Mouse (Mus musculus) layer of hippocampus, postnatal 25 days (tissue): ENCODE results near the gene Cmtm5. TPM values are rescaled to one million over a fixed set of nuclear protein-coding genes. Genes with fewer than 3 reads are reported as not detected.
"Not testable (repeated sequence)": the region's sequence is repeated elsewhere in the genome, so short reads cannot be mapped to it uniquely, and the experiment has no call there.

Experiments
- DNase-seq, 2 experiments: peaks; one replicate each; pipeline ENCODE4 v3.0.0; 2022; ENCODE audit warnings: mixed read lengths in 2 of 2, low spot score in 1 of 2; ENCODE audit errors: extremely low spot score in 1 of 2
- total RNA-seq, 2 experiments: library from RNA; stranded (reverse); gene quantifications; 2 replicates each; pipeline ENCODE4 v1.2.3; 2021

Cmtm5 gene
- total RNA-seq, 2 experiments from 2014 or later, result 75.4 to 89.3 TPM

GRCm38 (mm10) chr14:54956533-54956932 lies 20.5 kb downstream of the Cmtm5 start:
- no peak for DNase-seq

- DNase-seq, result no peak
Observed at GRCm38 (mm10) chr14:54958503-54958902, 22.4 kb downstream of the Cmtm5 start.

DNA sequence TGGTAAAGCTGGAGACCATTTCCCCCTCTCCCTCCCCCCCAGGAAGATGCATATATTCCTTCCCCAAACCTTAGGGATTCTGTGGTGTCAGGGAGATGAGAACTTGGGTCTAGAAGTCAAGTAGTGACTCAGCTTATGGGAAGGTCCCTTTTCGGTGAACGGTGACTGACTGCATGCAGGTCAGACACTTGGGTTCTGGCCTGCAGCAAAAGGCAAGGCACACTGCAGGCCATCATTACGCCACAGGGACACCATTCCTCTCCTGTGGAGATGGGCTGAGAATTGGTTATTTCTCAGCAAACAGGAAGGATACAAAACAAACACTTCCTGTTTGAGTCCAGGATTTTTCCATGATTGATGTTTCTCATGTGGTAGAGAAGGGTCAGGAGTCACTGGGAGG lies 23.1 kb downstream of the Cmtm5 start:
- DNase-seq, result no peak

GRCm38 (mm10) chr14:54959853-54960613 lies 24.0 kb downstream of the Cmtm5 start:
- not testable (repeated sequence) for DNase-seq

- peak in 1 of 2 experiments; percentile 25 for DNase-seq
Observed at GRCm38 (mm10) chr14:54960769-54961168, 24.7 kb downstream of the Cmtm5 start.

GRCm38 (mm10) chr14:54961487-54961886 lies 25.4 kb downstream of the Cmtm5 start:
- DNase-seq, result no peak

DNA sequence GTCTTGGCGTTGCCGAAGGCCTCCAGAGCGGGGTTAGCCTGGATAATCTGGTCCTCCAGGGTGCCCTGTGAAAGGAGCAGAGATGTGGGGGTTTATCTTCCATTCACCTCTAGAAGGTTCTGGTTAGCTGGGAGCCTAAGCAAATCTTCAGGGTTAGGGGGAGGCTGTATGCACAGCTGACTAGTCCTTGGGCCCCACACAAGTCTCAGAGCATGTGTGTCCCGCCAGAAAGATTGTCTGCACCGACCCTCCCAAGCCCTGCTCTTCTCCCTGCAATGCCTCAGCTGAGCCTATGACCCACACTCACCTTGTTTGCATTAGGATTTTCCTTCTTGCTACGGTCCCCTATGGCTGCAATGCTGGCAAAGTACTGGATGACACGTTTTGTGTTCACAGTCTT lies 26.7 kb downstream of the Cmtm5 start:
- no peak for DNase-seq

DNA sequence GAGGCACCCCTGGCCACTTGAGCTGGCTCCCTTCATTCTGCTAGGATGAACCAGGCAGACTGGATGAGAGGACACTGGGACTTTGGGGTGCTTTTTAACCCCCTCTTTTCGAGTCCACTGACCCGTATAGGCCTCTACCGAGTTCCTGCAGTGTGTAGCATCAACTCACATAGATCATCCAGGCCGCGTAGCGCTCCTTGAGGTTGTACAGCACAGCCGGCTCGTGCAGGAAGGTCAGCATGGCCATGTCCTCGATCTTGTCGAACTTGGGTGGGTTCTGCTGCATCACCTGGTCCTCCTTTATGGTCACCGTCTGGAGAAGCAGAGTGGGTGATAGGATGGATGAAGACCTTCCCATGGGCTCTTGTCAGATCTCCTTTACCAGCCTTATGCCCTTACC lies 27.7 kb downstream of the Cmtm5 start:
- DNase-seq, result no peak

DNA sequence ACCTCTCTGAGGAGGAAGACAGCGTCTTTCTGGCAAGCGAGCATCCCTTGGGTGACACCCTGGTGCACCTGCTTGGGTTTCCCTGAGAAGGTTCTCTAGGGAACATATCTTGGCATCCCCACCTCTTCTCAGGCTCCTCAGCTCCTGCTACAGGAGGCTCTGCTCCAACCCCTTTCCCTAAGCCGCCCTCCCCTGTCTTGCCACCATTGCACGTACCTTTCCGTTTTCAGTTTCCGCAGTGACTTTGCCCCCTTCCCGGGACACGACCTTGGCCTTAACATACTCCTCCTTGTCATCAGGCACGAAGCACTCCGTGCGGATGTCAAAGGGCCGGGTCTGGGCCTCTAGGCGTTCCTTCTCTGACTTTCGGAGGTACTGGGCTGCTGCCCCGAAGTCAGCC lies 29.0 kb downstream of the Cmtm5 start:
- no peak for DNase-seq

GRCm38 (mm10) chr14:54965631-54966030 lies 29.6 kb downstream of the Cmtm5 start:
- no peak for DNase-seq

DNA sequence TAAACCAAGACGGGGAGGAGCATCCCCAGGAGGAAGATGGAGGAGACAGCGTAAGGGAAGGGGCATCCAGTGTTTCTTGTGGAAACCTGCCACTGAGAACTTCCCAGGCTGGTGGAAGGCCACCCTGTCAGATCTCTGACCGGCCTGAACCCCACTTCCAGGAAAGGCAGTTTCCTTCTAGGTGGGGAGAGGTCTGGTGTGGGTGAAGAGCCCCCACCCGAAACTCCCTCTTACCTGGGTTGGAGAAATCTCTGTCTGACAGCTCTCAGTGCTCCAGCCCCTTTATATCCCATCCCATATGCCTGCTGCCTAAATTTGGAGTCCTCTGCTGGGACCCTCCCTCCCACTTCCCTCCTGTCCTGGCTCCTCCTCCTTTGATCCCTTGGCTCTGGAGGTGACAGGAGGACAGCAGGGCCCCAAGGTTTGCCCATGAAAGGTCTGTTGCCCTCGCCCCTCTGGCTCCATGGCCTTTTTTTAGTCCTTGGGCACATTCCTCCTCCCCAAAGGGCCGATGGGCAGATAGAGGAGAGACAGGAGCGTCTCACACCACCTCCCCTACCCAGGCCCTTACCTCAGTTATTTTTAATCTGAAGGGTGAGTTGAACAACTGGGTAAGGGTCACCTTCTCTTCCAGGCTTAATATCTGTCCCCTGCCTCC lies 30.4 kb downstream of the Cmtm5 start, which contains the start of gene Myh6:
Myh6 (minus strand) TSS at position 608 of the 658 bp plus-strand sequence.
- no peak for DNase-seq

DNA sequence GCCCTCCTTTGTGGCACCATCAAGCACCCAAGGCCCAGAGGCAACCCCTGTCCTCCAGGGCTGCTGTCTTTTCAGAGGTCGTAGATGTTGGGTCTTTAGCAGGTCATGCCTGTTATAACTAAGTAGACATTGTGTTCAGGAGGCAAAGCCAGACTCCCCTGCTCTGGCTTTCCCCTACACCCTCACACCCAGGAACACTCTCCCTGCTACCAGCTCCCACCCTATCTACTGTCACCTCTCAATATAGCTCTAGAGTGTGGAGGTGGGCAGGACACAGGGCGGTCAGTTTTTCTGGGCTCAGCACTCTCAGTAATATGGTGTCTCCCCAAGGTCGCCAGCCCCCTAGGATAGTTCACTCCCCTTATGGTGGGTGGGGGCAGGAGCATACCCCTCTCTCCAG lies 31.8 kb downstream of the Cmtm5 start:
- no peak for DNase-seq

DNA sequence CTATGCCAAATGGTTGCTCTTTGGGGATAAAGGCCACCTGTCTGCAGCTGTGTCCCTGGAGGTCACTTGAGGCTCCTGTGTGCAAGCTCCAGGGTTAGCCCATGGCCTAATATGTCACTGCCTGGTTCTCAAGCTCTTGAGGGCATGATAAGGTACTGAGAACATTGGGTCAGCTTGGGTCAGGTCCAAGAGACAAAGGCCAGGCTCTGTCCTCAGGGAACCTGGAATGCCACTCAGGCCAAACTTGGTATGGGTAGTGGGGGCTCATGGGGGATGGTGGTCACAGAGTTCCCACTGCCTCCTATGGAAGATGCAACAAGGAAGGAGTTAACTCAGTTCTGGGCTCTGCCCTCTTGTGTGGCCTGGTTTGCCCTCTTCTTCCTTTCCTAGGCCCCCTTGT lies 32.3 kb downstream of the Cmtm5 start:
- no peak for DNase-seq

GRCm38 (mm10) chr14:54972786-54973185 lies 36.7 kb downstream of the Cmtm5 start:
- not testable (repeated sequence) for DNase-seq

DNA sequence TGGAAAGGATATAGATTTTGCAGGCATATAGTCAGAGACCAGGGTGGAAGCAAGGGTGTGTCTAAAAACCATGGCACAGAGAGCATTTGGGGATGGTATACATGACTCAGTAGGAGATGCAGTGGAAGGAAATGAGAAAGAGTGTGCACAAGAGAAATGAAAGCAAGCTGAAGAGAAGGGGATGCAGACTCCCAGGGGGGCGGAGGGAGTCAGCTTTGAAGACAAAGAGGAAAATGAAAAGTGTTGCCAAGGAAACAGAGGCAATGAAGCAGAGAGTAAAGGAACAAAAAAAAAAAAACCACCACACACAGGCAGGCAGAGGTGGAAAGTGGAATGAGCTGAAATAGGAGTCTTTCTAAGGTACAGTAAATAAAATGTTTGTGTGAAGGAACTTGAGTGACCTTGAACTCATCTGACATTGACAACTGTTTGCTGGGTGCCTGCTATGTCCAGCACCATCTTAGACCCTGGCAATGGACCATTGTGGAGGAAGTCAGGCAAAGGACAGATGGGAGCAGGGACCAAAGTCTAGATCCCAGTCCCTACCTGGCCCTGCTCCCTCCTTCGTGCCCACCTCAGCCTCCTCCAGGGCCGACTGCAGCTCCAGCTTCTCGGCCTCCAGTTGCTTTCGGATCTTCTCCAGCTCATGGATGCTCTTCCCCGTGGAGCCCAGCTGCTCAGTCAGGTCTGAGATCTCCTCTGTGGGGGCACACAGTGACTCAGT lies 38.2 kb downstream of the Cmtm5 start:
- DNase-seq, result no peak

DNA sequence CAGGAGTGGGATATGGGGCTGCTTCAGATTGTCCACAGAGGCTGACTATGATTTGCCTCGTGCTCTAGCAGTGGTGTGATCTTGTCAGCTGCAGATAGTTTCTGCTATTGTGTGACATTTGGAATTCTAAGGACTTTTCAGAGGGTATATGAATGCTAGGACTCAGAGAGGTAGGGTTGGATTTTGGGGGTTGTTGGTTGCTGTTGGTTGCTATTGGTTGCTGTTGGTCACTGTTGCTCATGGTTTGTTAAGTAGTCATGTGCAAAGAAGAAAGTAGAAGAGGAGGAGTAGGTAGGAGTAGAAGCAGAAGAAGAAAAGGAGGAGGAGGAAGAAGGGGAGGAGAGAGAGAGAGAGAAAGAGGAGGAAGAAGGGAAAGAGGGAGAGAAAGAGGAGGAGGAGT lies 40.6 kb downstream of the Cmtm5 start, which contains the start of gene Gm17428:
Gm17428 (plus strand) TSS at position 301 of the 400 bp plus-strand sequence.
- DNase-seq, result no peak

GRCm38 (mm10) chr14:54978664-54979063 lies 42.6 kb downstream of the Cmtm5 start:
- DNase-seq, result no peak

DNA sequence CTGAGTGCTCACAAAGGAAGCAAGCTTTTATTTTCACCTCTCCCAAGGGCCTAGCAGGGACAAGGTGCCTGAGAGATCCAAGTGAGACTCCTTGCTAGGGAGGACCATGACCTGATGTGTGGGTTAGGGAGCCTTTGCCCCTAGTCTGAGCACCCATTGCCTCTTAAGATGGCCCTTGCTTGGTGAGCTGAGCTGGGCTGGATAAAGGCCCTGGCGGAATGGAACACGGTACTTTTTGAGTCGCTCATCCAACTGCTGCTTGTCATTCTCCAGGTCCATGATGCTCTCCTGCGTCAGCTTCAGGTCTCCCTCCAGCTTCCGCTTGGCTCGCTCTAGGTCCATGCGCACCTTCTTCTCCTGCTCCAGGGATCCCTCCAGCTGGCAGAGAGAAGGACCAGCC lies 45.9 kb downstream of the Cmtm5 start:
- DNase-seq, result no peak

DNA sequence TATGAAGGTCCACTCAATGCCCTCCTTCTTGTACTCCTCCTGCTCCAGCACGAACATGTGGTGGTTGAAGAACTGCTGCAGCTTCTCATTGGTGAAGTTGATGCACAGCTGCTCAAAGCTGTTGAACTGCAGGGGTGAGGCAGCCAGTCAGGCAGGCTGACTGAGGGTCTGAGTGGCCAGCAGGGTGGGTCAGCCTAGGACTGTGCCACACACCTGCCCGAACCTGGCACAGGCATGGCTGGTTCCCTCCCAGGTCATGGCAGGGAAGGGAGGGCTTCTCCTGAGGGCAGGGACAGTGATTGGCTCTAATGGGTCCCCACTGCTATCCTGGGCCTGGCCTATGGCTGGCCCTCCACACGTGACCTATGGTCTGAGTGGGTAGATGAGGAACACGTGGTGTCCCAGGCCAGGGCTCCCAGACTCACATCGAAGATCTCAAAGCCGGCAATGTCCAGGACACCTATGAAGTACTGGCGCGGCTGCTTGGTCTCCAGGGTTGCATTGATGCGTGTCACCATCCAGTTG lies 52.4 kb downstream of the Cmtm5 start:
- not testable (repeated sequence) for DNase-seq
